Mouse (Mus musculus): ENCODE measurements around the gene Ypel2. TPM values are rescaled to one million over a fixed set of nuclear protein-coding genes. Genes with fewer than 3 reads are reported as not detected.

Gene Ypel2
- total and polyA plus RNA-seq, 2 experiments from 2014 or later = 3.6 to 4.6 TPM

DNA sequence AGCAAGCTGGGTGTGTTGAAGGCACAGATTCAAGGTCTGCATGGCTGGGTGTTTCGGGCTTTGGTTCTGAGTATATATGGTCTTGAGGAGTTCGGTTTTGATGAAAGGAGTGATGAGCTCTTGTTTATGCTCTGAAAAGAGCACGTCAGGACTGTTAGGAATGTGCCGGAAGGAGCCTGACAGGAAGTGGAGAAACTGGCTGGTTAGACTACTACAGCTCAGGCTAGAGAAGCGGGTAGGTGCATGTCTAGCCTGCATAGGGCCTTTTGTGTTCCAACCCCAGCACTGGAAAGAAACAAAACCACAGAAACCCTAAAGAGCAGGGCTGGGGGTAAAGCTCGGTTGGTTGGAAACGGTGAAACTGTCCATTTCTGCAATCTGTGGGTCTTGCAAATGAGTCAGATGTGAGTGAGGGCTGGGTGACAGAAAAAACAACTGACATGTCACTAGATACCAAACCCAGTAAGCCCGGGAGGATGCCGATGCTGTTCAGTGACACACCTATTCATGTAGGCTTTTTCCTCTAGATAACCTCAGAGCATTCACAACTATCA lies 68.3 kb downstream of the Ypel2 start:
- no peak overlapping the region for H3K9ac ChIP-seq (replicated peaks; ENCODE audit: low read length)
- no peak for ATAC-seq
- no peaks in the 10 kb centered on the region for H3K27me3 ChIP-seq (ENCODE audit: insufficient read depth, low read length)
- no peaks in the 10 kb centered on the region for H3K36me3 ChIP-seq (ENCODE audit: insufficient read depth, low read length)
- WGBS = 87% methylated on average over 9 of the region's 9 CpGs
- no peak for TF ChIP-seq CTCF (IDR thresholded peaks at IDR 0.05; ENCODE audit: low read depth)
- no peak overlapping the region for H3K4me2 ChIP-seq (ENCODE audit: low read depth, low read length)
- DNase-seq (ENCODE audit: low spot score) = no peak
- H3K4me3 ChIP-seq (ENCODE audit: low read length) = no peak overlapping the region
- H3K4me1 ChIP-seq (ENCODE audit: insufficient read depth, low read length) = 0 out of 2 replicates have a peak, but pooled peaks cover 6% of the 10 kb centered on the region
- no peak overlapping the region for H3K27ac ChIP-seq
- H3K9me3 ChIP-seq (ENCODE audit: low read length) = no peaks in the 10 kb centered on the region

DNA sequence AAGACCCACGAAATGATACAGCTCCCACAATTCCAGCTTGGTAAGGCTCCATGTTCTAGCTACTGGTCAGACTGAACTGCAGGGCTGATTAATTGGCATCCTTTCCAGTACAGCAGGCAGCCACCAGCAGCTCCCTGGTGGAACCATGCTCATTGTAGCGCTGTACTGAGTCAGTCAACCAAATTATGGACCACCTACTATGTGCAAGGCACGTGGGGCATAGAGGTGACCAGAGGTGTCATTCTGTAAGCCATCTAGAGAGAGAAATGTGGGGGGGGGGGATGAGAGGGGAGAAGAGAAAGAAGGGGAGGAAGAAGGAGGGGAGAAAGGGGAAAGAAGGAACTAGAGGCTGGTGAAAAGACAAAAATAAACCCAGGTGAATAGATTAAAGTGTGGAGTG lies 68.9 kb downstream of the Ypel2 start:
- ATAC-seq = no peak
- 59% methylated on average over 3 of the region's 3 CpGs for WGBS

DNA sequence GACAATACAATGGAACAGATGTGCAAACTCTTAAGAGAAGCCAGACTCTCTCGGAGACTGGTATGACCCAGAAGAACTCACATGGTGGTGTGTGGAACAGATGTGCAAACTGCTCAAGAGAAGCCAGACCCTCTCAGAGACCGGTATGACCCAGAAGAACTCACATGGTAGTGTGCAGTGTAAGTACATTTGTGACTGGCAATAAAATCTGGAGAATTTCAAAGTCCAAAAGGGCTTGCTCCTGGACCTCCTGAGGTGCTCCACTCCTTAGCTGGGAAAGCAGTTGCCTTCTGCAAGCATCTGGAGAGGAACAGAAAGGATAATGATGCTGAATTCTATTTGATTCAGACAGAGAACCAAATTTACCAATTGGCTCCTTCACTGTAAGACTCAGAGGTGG lies 69.9 kb downstream of the Ypel2 start:
- no peak for TF ChIP-seq CTCF (IDR thresholded peaks at IDR 0.05; ENCODE audit: low read depth)
- no peaks in the 10 kb centered on the region for H3K27me3 ChIP-seq (ENCODE audit: insufficient read depth, low read length)
- ATAC-seq (no peak), DNase-seq (ENCODE audit: low spot score) (no peak)
- no peak overlapping the region for H3K9ac ChIP-seq (replicated peaks; ENCODE audit: low read length)
- no peak overlapping the region for H3K27ac ChIP-seq
- H3K4me2 ChIP-seq (ENCODE audit: low read depth, low read length) = no peak overlapping the region
- 0 out of 2 replicates have a peak, but pooled peaks cover 6% of the 10 kb centered on the region for H3K4me1 ChIP-seq (ENCODE audit: insufficient read depth, low read length)
- no peak overlapping the region for H3K4me3 ChIP-seq (ENCODE audit: low read length)
- no peaks in the 10 kb centered on the region for H3K9me3 ChIP-seq (ENCODE audit: low read length)
- H3K36me3 ChIP-seq (ENCODE audit: insufficient read depth, low read length) = no peaks in the 10 kb centered on the region
- 71% methylated on average over 2 of the region's 2 CpGs for WGBS

More for the DNA sequence above, 68.9 kb downstream of the Ypel2 start:
- no peak overlapping the region for H3K4me2 ChIP-seq (ENCODE audit: low read depth, low read length)
- no peak overlapping the region for H3K9ac ChIP-seq (replicated peaks; ENCODE audit: low read length)
- TF ChIP-seq CTCF (IDR thresholded peaks at IDR 0.05; ENCODE audit: low read depth) = no peak
- H3K36me3 ChIP-seq (ENCODE audit: insufficient read depth, low read length) = no peaks in the 10 kb centered on the region
- no peaks in the 10 kb centered on the region for H3K27me3 ChIP-seq (ENCODE audit: insufficient read depth, low read length)
- 0 out of 2 replicates have a peak, but pooled peaks cover 6% of the 10 kb centered on the region for H3K4me1 ChIP-seq (ENCODE audit: insufficient read depth, low read length)
- H3K9me3 ChIP-seq (ENCODE audit: low read length) = no peaks in the 10 kb centered on the region
- no peak overlapping the region for H3K4me3 ChIP-seq (ENCODE audit: low read length)
- no peak for DNase-seq (ENCODE audit: low spot score)
- no peak overlapping the region for H3K27ac ChIP-seq

DNA sequence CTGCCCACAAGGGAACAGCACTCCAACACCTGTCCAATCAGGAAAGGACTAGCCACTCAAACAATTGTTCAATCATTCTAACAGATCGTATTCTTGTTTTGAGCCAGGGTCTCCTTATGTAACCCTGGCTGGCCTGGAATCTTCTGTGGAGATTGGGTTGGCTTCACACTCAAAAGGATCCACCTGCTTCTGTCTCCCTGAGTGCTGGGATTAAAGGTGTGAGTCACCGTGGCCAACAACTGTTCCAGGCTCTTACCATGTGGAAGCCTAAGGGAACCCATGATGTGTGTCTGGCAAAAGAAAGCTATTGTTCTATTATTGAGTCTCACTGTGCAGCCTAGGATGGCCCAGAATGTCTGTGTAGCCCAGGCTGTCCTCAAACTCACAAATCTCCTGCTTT lies 71.5 kb downstream of the Ypel2 start:
- TF ChIP-seq CTCF (IDR thresholded peaks at IDR 0.05; ENCODE audit: low read depth) = no peak
- ATAC-seq (no peak), DNase-seq (ENCODE audit: low spot score) (no peak)
- Histone ChIP-seq H3K27ac (no peak overlapping the region), H3K9ac (replicated peaks; ENCODE audit: low read length) (no peak overlapping the region), H3K4me3 (ENCODE audit: low read length) (no peak overlapping the region), H3K4me2 (ENCODE audit: low read depth, low read length) (no peak overlapping the region), H3K9me3 (ENCODE audit: low read length) (no peaks in the 10 kb centered on the region), H3K36me3 (ENCODE audit: insufficient read depth, low read length) (no peaks in the 10 kb centered on the region), H3K27me3 (ENCODE audit: insufficient read depth, low read length) (no peaks in the 10 kb centered on the region), H3K4me1 (ENCODE audit: insufficient read depth, low read length) (0 out of 2 replicates have a peak, but pooled peaks cover 6% of the 10 kb centered on the region)
- WGBS = 86% methylated on average over 2 of the region's 2 CpGs

DNA sequence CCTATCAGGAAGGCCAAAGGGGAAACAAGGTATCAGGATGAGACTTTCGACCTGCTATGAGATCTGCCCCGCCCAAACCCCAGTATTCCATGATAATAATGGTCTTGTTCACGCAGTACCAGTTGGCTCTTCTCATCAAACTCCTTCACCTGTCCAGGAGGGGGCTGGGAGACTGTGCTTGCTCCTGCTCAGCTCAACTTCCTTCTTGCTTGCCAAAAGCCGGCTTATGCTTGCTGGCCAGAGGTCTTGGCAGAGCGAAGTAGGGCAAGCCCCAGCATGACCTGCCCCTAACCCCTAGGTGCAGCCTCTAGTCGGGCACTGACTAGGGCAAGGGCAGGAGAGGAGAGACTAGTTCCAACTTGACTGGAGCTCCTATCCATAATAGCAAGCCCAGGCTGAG lies 72.2 kb downstream of the Ypel2 start:
- no peak for ATAC-seq
- TF ChIP-seq CTCF (IDR thresholded peaks at IDR 0.05; ENCODE audit: low read depth) = no peak
- Histone ChIP-seq H3K4me2 (ENCODE audit: low read depth, low read length) (no peak overlapping the region), H3K9me3 (ENCODE audit: low read length) (no peaks in the 10 kb centered on the region), H3K36me3 (ENCODE audit: insufficient read depth, low read length) (no peaks in the 10 kb centered on the region), H3K27me3 (ENCODE audit: insufficient read depth, low read length) (no peaks in the 10 kb centered on the region), H3K9ac (replicated peaks; ENCODE audit: low read length) (no peak overlapping the region), H3K4me1 (ENCODE audit: insufficient read depth, low read length) (0 out of 2 replicates have a peak, but pooled peaks cover 6% of the 10 kb centered on the region), H3K27ac (no peak overlapping the region), H3K4me3 (ENCODE audit: low read length) (no peak overlapping the region)
- no peak for DNase-seq (ENCODE audit: low spot score)
- WGBS = 85% methylated on average over 6 of the region's 6 CpGs

DNA sequence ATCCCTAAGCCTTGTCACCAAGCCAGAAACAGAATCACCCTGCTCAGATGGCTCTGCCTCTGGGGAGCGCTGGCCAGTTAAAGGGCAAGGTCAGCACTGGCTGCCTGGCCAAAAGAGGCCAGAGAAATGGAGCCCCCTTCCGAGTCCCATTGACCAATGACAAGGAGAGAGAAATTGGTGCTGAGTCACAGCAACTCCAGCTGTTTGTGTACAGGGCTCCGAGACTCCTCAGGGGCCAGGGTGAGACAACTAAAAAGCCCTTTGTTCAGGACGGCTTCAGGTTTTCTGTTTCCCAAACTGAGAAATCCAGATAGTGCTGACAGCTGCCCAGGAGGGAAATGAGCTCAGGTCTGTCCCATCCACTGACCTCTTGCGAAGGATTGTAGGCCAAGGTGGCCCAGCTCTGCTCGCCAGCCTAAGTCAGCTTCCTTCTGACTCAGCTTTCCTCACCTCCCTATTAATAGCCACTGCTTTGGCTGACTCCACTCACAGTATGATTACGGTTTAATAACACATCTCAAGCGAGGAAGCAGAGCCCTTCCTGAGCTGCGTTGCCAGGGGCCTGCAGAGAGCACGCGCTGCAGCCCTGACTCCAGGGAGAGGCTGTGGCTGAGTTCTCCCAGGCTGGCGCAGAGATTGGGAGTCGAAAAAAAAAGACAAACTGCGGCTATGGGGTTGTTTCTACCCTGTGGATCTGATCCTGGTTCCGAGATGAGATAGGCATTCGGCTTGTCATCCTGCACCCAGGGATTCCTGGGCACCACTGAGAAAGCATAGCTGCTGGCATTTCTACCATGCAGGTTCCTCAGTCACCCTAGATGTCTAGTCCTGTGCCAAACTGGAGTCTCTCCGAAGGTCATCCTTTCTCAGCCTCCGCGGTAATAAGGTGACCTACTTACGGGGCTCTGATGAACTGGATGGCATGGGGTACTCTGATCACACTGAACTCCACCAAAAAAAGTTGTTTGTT lies 73.1 kb downstream of the Ypel2 start:
- Histone ChIP-seq H3K9ac (replicated peaks; ENCODE audit: low read length) (no peak overlapping the region), H3K36me3 (ENCODE audit: insufficient read depth, low read length) (no peaks in the 10 kb centered on the region), H3K27ac (peak overlapping the region; percentile 26; the same call in 1 of the 2 replicates), H3K27me3 (ENCODE audit: insufficient read depth, low read length) (no peaks in the 10 kb centered on the region), H3K4me1 (ENCODE audit: insufficient read depth, low read length) (0 out of 2 replicates have a peak, but pooled peaks cover 6% of the 10 kb centered on the region), H3K4me2 (ENCODE audit: low read depth, low read length) (no peak overlapping the region), H3K9me3 (ENCODE audit: low read length) (no peaks in the 10 kb centered on the region), H3K4me3 (ENCODE audit: low read length) (no peak overlapping the region)
- WGBS = 51% methylated on average over 20 of the region's 20 CpGs
- DNase-seq (ENCODE audit: low spot score) (peak; percentile 35), ATAC-seq (no peak)
- no peak for TF ChIP-seq CTCF (IDR thresholded peaks at IDR 0.05; ENCODE audit: low read depth)

Data from hindbrain, postnatal 0 days (tissue).